Mouse (Mus musculus) T-helper 1 cell (primary cell): ENCODE data around the gene Ddx20.
"Not testable (repeated sequence)": the region's sequence is repeated elsewhere in the genome, so short reads cannot be mapped to it uniquely, and the experiment has no call there.

Experiments
- in situ Hi-C: fragments of 300-600 bp; cut with MboI, MseI; formaldehyde crosslinking; loops from one replicate; pipeline ENCODE4 v1.15.1; 2025; ENCODE audit warnings: high pct_unique_total_duplicates

Ddx20 gene

DNA sequence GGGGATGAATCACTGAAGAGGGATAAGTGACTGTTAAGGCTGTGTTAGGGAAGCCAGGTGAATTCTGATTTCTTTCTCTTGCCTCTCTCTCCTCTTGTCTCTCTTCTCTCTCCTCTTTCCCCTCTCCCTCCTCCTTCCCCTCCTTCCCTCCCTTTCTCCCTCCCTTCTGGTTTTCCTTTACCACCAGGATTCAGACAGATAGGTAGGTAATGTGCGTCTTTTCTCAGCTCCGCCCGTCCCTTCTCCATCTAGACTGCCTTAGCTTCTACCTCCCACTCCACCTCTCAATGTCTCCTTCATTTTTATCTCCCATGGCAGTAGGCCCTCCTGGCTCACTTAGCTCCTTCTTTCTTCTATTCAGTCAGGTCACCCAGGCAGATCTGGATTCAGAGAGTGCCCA, 18.2 kb upstream of the Ddx20 start:
- in situ Hi-C loops: no loop called here

DNA sequence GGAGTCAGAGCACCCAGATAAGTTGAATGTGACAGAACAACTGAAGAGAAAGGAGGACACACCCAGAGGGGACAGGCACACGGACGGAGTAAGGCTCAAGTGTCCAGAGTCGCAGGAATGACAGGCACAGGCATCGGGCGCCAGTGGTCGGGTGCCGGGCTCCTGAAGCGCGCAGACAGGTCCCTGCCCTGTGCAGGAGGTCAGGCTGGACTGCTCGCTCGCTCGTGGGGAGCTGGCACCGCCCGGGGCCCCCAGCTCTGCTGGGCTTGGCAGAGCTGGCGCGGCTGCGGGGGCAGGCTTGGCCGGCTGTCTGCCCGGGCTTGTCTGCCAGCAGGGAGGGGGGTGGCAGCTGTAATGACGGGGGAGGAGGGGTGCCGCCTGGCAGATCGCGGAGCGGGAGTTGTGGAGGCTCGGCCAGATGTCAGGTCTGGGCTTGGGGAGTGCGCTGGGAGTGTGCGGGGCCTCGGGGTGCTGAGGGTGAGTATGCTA, 17.7 kb upstream of the Ddx20 start:
- in situ Hi-C loops: no loop called here

DNA sequence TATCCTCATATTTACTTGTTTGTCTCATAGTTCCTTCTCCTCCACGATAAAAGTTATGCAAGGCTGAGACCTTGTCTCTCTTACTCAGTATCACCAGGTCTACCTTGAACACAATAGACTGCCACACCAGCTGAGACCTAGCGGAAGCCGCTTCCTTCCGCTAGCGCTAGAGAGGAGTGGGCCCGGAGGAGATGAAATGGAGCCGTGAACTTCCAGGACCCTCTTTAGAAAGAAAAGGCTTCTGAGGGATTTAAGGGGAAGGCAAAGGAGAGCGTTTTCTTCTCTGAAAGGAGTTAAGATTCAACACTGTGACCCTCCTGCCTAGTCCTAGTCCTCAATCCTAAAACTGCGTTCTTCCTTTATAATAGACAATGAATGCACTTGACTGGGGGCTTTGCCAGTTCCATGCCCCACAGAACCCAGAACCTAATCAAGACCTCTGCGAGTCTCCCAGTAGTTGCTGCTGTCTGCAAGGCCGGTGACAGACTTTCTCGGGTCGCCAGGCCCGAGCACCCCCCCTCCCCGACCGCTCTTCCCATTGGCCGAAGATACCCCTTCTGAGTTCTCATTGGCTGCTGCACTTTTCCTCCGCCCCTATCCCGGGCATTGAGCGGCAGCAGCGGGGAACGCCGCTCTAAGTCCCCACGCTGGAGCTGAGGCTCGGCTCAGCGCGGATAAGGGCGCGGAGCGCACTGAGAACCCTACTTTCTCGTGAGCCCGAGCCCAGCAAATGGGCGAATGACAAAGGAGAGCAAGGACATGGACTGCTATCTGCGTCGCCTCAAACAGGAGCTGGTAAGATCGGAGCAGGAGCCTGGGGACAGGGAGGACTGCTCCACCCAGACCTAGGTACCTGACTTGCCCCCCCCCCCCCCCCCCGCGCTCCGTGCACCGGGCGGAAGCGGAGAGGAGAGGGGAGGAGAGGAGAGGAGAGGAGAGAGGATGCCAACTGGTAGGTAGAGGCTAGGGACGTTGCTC, 16.9 kb upstream of the Ddx20 start, which contains the start of gene Inka2:
TSS of gene Inka2 (plus strand) at position 569 of the 978 bp plus-strand sequence.
- in situ Hi-C loops: no loop called here

DNA sequence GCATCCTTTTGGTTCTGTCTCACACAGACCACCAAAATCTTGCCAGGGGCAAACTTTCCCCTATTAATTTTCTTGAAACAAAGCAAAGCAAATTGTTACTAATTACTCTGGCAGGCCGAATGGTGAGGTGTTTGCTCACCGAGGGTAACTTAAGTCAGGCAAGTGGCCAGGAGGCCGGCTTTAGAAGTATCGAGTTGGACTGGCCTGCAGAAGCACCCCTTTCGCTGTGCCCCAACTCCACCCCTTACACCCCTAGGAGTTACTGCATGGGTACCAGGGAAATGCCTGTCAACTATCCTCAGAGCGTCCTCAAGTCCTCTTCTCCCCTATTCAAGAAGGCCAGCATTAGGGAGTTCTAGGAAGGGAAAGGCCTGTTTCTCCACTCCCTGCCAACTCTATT, 16.2 kb upstream of the Ddx20 start:
- in situ Hi-C loops: no loop called here

DNA sequence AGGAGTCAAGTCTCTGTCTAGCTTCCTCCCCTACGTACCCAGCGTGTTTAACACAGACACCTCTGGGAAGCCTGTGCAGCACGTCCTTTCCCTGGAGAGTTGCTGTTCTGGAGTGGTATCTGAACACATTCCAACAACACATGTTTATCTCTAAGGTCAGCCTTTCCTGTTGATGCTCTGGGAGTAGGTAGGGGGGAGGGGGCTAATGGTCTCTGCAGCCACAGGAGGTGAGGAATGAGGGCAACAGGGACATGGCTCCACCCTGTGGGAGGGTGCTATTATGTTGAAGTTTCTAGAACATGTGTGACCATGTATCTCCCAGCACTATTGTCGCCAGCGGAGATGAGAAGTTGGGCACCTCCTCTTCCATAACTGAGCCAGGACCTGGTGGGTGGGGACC, 14.0 kb upstream of the Ddx20 start:
- in situ Hi-C loops: no loop called here

DNA sequence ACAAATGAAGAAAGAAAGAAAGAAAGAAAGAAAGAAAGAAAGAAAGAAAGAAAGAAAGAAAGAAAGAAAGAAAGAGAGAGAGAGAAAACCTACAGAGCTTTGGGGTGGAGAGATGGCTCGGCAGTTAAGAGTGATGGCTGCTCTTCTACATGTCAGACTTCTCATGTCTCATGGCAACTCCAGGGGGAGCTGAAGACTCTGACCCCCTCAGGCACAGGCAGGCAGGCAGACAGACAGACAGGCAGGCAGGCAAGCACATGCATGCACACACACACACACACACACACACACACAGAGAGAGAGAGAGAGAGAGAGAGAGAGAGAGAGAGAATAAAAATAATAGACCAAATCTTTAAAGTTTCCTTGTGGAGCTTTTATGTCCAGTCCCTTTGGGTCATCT, 13.4 kb upstream of the Ddx20 start:
- in situ Hi-C loops: not testable (repeated sequence)

DNA sequence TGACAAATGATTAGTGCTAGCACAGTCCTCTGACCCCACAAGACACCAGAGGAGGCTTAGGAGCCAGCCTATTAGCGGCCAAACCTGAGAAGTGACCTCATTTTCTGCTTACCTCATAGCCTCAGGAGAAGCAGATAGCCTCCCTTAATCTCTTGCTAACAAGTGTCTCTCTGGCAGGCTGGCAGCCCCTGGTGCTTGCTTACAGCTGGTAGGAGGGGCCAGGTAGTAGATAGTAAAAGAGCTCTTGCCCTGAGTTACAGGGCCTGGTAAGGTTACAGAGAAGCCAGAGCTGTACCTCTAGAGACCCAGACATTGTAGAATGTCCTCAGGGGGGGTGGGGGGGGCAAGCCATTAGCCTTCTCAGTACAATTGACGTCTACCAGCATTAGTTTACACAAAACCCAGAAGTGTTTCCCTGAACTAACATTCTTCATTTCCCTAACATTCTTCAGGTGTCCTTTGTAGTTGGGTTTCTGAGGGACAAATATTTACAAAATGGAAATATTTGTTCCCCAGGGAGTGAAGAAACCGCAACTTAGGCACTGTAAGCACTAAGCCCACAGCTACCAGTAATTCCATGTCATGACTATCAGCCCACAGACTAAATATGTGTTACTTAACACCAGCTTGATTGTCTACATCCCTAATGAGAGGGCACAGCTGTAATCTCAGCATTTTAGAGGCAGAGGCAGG, 12.0 kb upstream of the Ddx20 start:
- in situ Hi-C loops: loop anchor here (5.0 kb wide), 1 partner anchor 198 kb away; no protein-coding TSS in a partner anchor

DNA sequence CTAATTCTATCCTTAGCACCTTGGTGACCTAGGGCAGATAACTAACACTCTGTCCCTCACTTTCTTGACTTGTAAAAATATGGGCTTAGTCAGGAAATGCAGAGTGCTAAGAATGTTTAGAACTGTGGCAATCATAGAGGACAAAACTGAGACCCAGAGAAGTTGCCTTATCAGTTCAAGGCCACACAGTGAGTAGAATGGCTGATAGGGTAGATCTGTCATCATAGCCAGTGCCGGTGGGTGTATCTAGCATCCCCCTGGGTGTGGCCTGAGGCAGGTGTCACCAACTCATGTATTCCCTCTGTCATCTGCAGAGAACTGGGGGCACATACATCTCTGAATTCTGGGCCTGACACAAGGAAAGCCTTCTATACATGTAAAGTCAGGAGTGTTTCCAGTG, 10.9 kb upstream of the Ddx20 start:
- in situ Hi-C loops: loop anchor here (5.0 kb wide), 1 partner anchor 199 kb away; no protein-coding TSS in a partner anchor

DNA sequence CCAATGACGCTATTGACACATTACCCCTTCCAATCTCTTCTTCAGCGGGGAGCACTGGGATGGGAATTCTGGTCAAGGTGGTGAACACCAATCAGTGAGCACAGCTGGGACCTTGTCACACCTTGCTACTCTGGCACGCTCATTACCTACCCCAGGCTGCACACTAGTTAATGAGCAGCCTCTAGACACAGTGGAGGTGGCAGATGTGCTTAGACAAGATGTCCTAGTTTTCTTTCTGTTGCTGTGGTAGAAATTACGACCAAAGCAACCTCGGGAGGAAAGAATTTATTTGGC, 9.7 kb upstream of the Ddx20 start:
- in situ Hi-C loops: loop anchor here (5.0 kb wide), 1 partner anchor 200 kb away; no protein-coding TSS in a partner anchor

DNA sequence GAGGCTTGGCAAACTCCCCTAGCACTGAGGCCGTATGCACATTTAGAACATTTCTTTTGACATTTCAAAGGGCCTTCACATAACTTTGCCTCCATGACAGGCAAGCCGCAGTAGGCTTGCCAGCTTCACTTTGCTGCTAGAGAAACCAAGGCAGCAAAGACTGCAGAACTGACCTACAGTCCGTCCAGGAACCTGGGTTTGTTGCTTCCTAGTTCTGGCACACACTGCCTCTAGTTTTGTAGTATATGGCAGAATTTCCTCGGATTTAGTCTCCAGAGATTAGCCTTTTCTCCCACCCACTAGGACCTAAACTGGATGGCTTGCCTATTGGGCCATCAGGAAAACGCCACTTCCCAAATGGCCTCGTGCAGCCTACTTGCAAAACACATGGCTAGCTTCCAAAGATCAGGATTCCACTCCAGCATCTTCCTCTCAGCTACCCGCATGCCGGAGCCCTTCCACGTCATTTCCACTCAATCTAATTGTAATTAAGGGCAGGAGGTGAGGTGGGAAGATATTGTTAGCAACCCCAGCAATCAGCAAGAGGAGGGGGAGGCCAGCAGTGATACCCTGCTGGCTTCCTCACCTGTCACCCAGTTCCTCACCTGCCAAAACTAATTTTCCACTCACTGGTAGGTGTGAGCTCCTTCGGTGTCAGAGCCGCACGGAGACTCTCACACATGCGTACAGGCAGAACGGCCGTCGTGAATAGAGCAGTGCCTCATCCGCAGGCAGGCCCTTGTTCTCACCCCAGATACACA, 9.2 kb upstream of the Ddx20 start:
- in situ Hi-C loops: loop anchor here (5.0 kb wide), 1 partner anchor 201 kb away; no protein-coding TSS in a partner anchor

DNA sequence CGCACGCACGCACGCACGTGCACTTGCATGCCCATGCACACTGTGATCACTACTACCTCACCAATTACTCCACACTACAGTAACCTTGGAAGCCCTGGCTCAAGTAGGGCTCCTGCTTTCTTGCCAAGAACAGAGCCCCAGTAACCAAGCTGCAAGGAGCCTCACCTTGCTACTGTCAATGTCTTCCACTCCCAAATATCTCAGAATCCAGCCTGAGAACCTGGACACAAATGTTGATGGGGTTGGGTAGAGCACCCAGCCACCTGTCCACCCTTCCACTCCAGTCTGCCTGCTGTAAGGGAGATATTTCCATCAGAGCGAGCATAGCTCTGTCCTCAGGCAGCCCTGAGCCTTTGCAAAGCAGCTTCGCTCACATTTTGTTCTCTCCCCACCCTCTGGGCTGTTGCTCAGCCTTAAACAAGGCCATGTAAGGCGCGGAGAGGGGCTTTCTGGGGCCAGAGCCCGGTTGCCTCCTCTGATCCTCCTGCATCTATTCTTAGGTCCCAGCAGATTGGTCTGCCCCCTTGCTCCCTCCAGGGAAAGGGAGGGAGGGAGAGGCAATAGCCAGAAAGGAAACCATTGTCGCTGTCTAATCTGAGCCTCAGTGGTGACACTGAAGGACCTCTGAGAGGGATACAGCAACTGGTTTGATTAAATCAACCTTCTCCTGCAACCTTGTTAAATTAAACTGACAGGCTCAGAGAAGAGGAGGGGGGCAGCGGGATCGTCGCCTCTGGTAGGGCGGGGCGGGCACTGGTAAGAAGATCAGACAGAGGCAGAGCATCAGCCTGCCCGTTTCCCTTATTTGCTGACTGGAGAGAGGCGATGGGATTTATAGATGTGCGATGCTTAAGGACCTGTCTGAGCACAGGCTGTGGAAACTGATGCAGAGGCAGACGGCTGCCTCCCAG, 8.4 kb upstream of the Ddx20 start:
- in situ Hi-C loops: loop anchor here (5.0 kb wide), 1 partner anchor 202 kb away; no protein-coding TSS in a partner anchor

DNA sequence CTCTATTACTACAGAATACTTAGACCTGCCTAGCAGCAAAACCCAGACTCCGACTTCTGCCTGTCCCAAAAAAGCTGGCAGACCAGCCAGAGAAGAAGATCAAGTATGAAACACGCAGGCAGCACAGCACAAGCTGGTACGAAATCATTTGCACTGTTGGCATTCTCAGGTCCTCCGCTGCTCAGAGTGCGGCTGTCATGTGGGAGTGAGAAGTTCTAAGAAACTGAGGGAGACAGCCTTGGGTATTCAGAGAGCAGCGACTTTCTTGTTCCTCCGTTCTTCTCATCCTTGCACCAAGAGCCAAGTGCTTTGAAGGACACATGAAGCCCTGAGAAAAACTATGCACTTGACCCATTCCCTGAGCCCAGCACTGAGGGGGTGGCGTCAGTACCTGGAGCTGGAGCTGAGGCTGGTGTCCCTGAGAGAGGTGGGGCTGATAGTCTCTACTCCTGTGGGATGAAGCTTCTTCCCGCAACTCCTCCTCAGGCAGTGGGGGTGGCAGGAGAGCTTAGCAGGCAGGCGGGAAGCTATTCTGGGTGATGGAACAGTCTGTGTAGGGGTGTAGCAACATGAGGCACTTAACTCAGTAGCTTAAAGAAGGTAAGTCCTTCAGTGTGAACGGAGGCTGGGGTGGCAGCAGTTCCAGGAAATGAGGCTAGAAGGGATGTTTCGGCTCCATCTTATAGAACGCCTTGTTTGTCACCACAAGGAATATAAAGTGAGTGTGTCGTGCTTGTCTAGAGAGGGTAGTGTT, 6.1 kb upstream of the Ddx20 start:
- in situ Hi-C loops: no loop called here

DNA sequence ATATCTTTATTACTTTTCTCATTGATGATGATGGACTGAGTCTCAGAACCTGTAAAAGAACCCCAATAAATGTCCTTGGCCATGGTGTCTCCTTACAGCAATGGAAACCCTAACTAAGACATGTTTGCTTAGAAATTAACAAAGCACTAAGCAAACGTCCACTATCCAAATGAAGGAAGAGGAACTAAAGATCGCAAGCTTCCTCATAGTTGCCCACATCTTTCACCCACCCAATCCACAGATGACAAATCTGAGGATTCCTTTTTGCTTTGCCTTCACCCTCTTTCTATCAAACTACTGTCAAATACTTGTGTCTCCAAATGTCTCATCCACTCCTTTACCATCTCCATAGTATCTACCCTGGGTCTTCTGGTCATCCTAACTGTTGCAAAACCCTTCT, 1.2 kb upstream of the Ddx20 start:
- in situ Hi-C loops: loop anchor here (5.0 kb wide), 2 partner anchors 34 to 269 kb away; partner anchors contain the start of gene Wdr77

DNA sequence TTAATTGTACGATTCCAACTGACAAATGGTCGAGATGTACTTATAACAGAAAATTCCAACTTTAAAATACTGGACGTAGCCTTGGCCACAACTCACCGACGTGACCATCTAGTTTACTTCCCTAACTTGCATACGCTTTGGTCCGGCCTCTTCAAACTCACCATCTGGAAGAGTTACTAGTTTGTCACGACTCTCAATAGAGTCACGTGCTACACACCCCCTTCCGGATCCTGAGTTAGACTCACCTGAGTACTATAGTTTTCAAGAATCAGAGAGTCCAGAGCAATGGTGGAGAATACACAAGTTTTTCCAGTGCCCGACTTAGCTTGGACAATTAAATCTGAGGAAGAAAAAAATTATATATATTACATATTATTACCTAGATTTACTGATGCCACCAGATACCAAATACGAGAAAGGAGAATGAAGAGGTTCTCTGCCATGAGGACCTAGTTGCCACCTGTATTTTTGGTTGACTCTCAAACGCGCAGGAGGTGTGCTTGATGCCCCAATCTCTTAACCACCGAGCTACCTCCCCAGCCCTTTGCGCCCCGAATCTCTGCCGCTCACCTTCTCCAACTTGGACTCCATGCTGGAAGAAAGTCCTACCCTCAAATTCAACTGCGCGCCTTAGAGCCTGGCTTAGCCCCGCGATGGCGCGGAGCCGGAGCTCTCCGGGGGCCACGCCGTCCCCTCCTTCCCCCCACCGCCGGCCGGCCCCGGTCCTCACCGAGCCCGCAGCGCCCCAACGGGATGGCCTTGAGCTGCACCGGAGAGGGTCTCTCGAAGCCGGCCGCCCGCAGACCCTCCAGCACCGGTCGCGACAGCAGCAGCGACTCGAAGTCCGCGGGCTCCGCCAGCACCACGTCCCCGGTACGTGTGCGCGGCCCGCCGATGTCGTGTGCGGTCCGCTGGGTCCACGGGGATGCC, 715 bp downstream of the Ddx20 start:
- in situ Hi-C loops: loop anchor here (5.0 kb wide), 2 partner anchors 36 to 271 kb away; partner anchors contain the start of gene Wdr77

DNA sequence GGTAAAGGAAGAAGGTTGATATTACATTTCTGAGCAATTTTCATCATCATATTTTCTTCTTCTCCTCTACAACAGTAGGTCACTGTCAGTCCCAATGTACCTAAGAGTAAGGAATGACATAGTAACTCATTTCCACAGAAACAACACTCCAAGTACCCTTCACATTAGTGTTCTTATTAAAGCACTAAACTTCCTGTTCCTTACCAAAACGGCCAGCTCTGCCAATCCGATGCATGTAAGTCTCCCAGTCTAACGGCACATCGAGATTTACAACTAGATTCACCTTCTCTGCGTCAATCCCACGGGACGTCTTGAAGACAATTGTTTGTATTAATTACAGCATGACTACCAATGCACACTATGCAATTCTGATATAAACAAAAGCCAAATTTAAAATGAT, 7.0 kb downstream of the Ddx20 start:
- in situ Hi-C loops: no loop called here

DNA sequence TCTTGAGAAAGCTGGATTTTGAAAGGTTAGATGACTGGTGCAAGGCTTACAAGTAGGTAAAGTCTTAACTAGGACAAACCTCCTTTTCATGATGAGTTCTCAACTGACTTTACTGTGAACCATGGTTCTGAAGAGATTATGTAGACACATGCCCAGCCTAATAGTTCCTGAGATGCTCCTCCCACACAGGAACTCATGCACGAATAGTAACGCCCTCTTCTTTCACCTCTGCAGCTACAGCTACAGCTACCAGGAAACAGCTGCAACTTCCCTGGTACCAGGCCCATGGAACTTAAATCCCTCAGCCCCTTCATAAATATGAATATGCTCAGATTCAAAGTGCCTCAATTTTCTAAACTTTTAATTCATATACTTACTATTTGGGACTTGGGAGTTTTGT, 11.4 kb downstream of the Ddx20 start:
- in situ Hi-C loops: loop anchor here (10.0 kb wide), 1 partner anchor 769 kb away; no protein-coding TSS in a partner anchor

DNA sequence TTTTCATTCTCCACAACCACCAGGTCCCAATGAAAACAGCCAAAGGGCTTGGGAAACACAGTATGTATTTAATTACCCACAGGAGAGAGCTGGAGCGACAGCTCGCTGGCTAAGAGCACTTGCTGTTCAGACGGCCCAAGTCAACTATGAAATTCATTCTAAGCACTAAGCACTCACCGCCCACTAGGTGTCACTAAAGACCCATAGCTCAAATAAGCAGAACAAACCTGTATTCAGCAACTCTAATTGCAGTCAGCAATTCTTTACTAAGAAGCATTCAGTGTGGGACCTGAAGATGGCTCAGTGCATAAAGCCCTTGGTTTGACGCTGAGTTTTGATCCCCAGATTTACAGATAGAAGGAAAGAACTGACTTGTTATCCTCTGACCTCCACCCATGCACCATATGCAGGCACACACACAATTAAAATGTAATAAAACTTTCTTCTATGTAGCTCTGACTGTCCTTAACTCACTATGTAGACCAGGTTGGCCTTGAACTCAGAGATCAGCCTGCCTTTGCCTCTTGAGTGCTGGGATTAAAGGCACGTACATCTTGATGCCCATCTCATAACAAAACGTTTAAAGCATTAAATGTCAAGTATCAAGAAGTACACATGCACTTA, 12.7 kb downstream of the Ddx20 start:
- in situ Hi-C loops: loop anchor here (10.0 kb wide), 1 partner anchor 770 kb away; no protein-coding TSS in a partner anchor

DNA sequence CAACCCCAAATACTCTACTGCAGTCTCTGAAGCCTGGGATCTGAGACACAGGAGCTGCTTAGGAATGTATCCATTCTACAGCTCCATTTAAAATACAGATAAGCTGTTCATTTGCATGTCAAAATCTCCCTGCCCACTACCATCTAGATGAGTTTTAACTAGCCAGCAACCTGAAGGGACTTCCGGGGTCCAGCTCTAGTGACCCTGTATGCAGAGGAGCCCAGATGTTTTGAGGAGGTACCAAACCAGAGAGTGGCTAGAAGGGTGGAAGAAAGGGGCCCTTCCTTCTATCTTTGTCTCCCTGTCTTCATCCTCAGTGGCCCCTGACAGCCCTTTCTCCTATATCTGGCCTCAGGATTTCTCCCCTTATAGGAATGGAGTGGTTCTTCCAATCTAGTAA, 16.6 kb downstream of the Ddx20 start:
- in situ Hi-C loops: loop anchor here (10.0 kb wide), 1 partner anchor 774 kb away; no protein-coding TSS in a partner anchor
